Mouse (Mus musculus) embryonic facial prominence, embryonic 10.5 days (tissue): ENCODE results near the gene Sstr5. TPM values are rescaled to one million over a fixed set of nuclear protein-coding genes. Genes with fewer than 3 reads are reported as not detected.
A peak's percentile ranks its signal among the peaks of the same experiment; 100 is the strongest.

Experiments used
- DNase-seq: peaks from one replicate; pipeline ENCODE4 v3.0.0-alpha.2; 2017; ENCODE audit warnings: low spot score
- H3K27ac ChIP-seq: fragments of 300-500 bp; sonication (generic); replicated peaks from 2 replicates; pipeline ENCODE4 v1.5.1; 2016; ENCODE audit warnings: mild to moderate bottlenecking
- H3K27me3 ChIP-seq: fragments of 300-500 bp; sonication (generic); replicated peaks from 2 replicates; pipeline ENCODE4 v1.6.1; 2016; ENCODE audit warnings: low read depth, mild to moderate bottlenecking; ENCODE audit not compliant: poor library complexity, severe bottlenecking
- H3K36me3 ChIP-seq: fragments of 300-500 bp; sonication (generic); replicated peaks from 2 replicates; pipeline ENCODE4 v1.6.1; 2016; ENCODE audit warnings: mild to moderate bottlenecking, moderate library complexity
- H3K4me1 ChIP-seq: fragments of 300-500 bp; sonication (generic); 2 replicates; pipeline ENCODE4 v1.6.1; 2016
- H3K4me3 ChIP-seq: fragments of 300-500 bp; sonication (generic); 2 replicates; pipeline ENCODE4 v1.5.1; 2016; ENCODE audit warnings: mild to moderate bottlenecking, moderate library complexity
- H3K9me3 ChIP-seq: fragments of 300-500 bp; sonication (generic); 2 replicates; pipeline ENCODE4 v1.6.1; 2016; ENCODE audit warnings: mild to moderate bottlenecking
- WGBS: fragments of 180-500 bp; shearing (Covaris S2); methylation state at CpG from one replicate; pipeline ENCODE4 v1.1.7; 2016; 5-methylcytosine and 5-hydroxymethylcytosine counted together
- polyA plus RNA-seq: library from polyadenylated mRNA; unstranded; fragments of >200 nt; fragmentation: Nextera tagmentation; extraction: Ambion mirVana; gene quantifications from 2 replicates; pipeline ENCODE4 v1.2.1, GENCODE M21; 2016

Gene Sstr5
- polyA plus RNA-seq, 1 experiment from 2014 or later = 0.21 TPM

GRCm38 (mm10) chr17:25510074-25510830 lies 13.2 kb upstream of the Sstr5 start:
- no peaks in the 10 kb centered on the region for H3K9me3 ChIP-seq
- H3K4me1 ChIP-seq = peaks cover 6% of the 10 kb centered on the region
- no peak for DNase-seq
- no peaks in the 10 kb centered on the region for H3K36me3 ChIP-seq
- H3K4me3 ChIP-seq = no peak overlapping the region
- 85% methylated on average over 10 of the region's 10 CpGs for WGBS
- H3K27ac ChIP-seq = peak overlapping the region; percentile 35; the same call in 1 of the 2 replicates
- H3K27me3 ChIP-seq = peaks cover 12% of the 10 kb centered on the region; the same call in 1 of the 2 replicates

- Histone ChIP-seq H3K4me3 (no peak overlapping the region), H3K9me3 (no peaks in the 10 kb centered on the region), H3K4me1 (peaks cover 6% of the 10 kb centered on the region), H3K36me3 (no peaks in the 10 kb centered on the region), H3K27ac (no peak overlapping the region), H3K27me3 (peaks cover 12% of the 10 kb centered on the region; the same call in 1 of the 2 replicates)
- 61% methylated on average over 7 of the region's 7 CpGs for WGBS
- DNase-seq = peak; percentile 74
These were observed 11.9 kb upstream of the Sstr5 start for GRCm38 (mm10) chr17:25508860-25509577.

GRCm38 (mm10) chr17:25507799-25508198 lies 10.7 kb upstream of the Sstr5 start:
- Histone ChIP-seq H3K9me3 (no peaks in the 10 kb centered on the region), H3K27ac (no peak overlapping the region), H3K4me1 (peaks cover 6% of the 10 kb centered on the region), H3K27me3 (peaks cover 12% of the 10 kb centered on the region; the same call in 1 of the 2 replicates), H3K36me3 (no peaks in the 10 kb centered on the region), H3K4me3 (no peak overlapping the region)
- 21% methylated on average over 3 of the region's 3 CpGs for WGBS
- peak; percentile 79 for DNase-seq

- DNase-seq = no peak
- Histone ChIP-seq H3K27me3 (peaks cover 30% of the 10 kb centered on the region), H3K27ac (no peak overlapping the region)
These were observed 5.5 kb upstream of the Sstr5 start for GRCm38 (mm10) chr17:25502599-25502998.

GRCm38 (mm10) chr17:25482092-25482491 lies 15.0 kb downstream of the Sstr5 start:
- Histone ChIP-seq H3K9me3 (no peaks in the 10 kb centered on the region), H3K4me1 (no peaks in the 10 kb centered on the region), H3K27ac (no peak overlapping the region), H3K36me3 (no peaks in the 10 kb centered on the region), H3K27me3 (peaks cover 47% of the 10 kb centered on the region), H3K4me3 (no peak overlapping the region)
- 87% methylated on average over 6 of the region's 6 CpGs for WGBS
- DNase-seq = no peak

More at GRCm38 (mm10) chr17:25502599-25502998, 5.5 kb upstream of the Sstr5 start:
- Histone ChIP-seq H3K36me3 (no peaks in the 10 kb centered on the region), H3K9me3 (no peaks in the 10 kb centered on the region), H3K4me1 (peaks cover 2% of the 10 kb centered on the region; the same call in 1 of the 2 replicates), H3K4me3 (no peak overlapping the region)
- WGBS = 76% methylated on average over 4 of the region's 4 CpGs

- WGBS = 68% methylated on average over 4 of the region's 4 CpGs
- H3K27ac ChIP-seq = no peak overlapping the region; the same call in 1 of the 2 replicates
- no peak overlapping the region for H3K4me3 ChIP-seq
- H3K27me3 ChIP-seq = peaks cover 53% of the 10 kb centered on the region
- H3K4me1 ChIP-seq = peaks cover 5% of the 10 kb centered on the region; the same call in 1 of the 2 replicates
- H3K9me3 ChIP-seq = no peaks in the 10 kb centered on the region
- H3K36me3 ChIP-seq = no peaks in the 10 kb centered on the region
- DNase-seq = no peak
These were observed 16.3 kb downstream of the Sstr5 start for GRCm38 (mm10) chr17:25480820-25481219.

- no peak overlapping the region for H3K27ac ChIP-seq
- H3K36me3 ChIP-seq = no peaks in the 10 kb centered on the region
- WGBS = 55% methylated on average over 8 of the region's 8 CpGs
- H3K27me3 ChIP-seq = peaks cover 60% of the 10 kb centered on the region
- no peaks in the 10 kb centered on the region for H3K9me3 ChIP-seq
- DNase-seq = no peak
- no peak overlapping the region for H3K4me3 ChIP-seq
- H3K4me1 ChIP-seq = peaks cover 10% of the 10 kb centered on the region; the same call in 1 of the 2 replicates
These were observed 16.9 kb downstream of the Sstr5 start for GRCm38 (mm10) chr17:25480152-25480551.

- H3K4me1 ChIP-seq = peaks cover 29% of the 10 kb centered on the region
- no peak overlapping the region for H3K27ac ChIP-seq
- no peaks in the 10 kb centered on the region for H3K36me3 ChIP-seq
- no peaks in the 10 kb centered on the region for H3K9me3 ChIP-seq
- WGBS = 39% methylated on average over 19 of the region's 19 CpGs
- H3K4me3 ChIP-seq = no peak overlapping the region
- H3K27me3 ChIP-seq = peaks cover 86% of the 10 kb centered on the region
- peak; percentile 66 for DNase-seq
These were observed 20.9 kb downstream of the Sstr5 start for GRCm38 (mm10) chr17:25475946-25476744.

GRCm38 (mm10) chr17:25474330-25475077 lies 22.6 kb downstream of the Sstr5 start:
- WGBS = 2% methylated on average over 38 of the region's 38 CpGs
- H3K4me3 ChIP-seq = peak overlapping the region; percentile 57
- no peak overlapping the region for H3K27ac ChIP-seq
- peaks cover 34% of the 10 kb centered on the region for H3K4me1 ChIP-seq
- H3K9me3 ChIP-seq = no peaks in the 10 kb centered on the region
- DNase-seq = peak; percentile 84
- no peaks in the 10 kb centered on the region for H3K36me3 ChIP-seq
- peaks cover 85% of the 10 kb centered on the region for H3K27me3 ChIP-seq

- no peak overlapping the region for H3K27ac ChIP-seq
- H3K4me3 ChIP-seq = no peak overlapping the region
- DNase-seq = no peak
- H3K9me3 ChIP-seq = no peaks in the 10 kb centered on the region
- WGBS = 57% methylated on average over 14 of the region's 14 CpGs
- no peaks in the 10 kb centered on the region for H3K36me3 ChIP-seq
- peaks cover 70% of the 10 kb centered on the region for H3K27me3 ChIP-seq
- peaks cover 34% of the 10 kb centered on the region for H3K4me1 ChIP-seq
These were observed 25.0 kb downstream of the Sstr5 start for GRCm38 (mm10) chr17:25472044-25472443.

- Histone ChIP-seq H3K9me3 (no peaks in the 10 kb centered on the region), H3K27ac (no peak overlapping the region), H3K4me1 (peaks cover 34% of the 10 kb centered on the region), H3K4me3 (no peak overlapping the region), H3K27me3 (peaks cover 64% of the 10 kb centered on the region), H3K36me3 (no peaks in the 10 kb centered on the region)
- peak; percentile 17 for DNase-seq
- WGBS = 61% methylated on average over 8 of the region's 8 CpGs
These were observed 25.7 kb downstream of the Sstr5 start for GRCm38 (mm10) chr17:25471418-25471817.
